Mouse (Mus musculus): ENCODE results near the gene Adcy6.

Adcy6 gene

DNA sequence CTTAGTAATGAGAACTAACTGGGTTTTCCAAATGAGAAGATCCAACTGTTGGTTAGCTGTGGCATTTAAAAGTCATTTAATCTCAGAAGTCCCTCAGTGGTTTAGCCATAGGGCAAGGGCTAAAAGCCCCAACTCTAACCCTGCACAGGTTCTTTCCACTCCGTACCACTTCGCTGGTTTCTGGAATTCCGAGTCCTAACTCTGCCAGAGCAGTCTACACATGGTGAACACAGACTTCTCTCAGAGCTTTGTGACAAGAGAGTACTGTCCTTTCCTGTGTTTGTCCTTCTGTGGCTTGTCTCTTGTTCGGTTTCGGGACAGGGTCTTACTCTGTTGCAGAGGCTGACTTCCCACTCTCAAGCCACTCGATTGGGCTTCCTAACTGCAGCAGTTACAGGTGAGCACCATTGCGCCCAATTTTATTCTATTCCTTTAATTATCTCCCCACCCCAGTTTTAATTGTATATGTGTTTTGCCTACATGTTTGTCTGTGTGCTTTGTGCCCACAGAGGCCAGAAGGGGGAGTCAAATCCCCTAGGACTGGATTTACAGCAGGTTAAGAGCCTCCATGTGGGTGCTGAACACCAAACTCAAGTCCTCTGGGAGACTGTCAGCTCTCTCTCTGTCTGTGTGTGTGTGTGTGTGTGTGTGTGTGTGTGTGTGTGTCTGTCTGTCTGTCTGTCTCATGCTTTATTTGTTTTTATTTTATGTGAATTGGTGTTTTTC, 16.8 kb upstream of the Adcy6 start:
- no peak for DNase-seq

DNA sequence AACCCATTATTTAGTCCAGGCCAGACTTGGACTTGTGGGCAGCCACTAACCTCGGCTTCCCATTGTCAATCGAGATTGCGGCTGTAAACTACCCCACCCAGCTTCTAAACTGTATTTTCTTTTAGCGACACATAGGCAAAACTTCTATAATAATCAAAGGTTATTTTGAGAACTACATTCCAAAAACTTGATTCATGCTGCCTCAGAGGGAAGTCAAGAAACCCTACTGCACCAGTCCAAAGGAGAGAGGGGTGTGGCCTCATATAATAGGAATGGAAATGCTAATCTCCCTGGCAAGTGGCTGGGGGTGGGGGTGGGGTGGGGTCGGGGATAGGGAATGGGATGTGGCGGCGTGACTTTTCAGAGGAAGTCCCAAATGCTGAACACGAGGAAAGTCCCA, 16.2 kb upstream of the Adcy6 start:
- DNase-seq, result no peak

DNA sequence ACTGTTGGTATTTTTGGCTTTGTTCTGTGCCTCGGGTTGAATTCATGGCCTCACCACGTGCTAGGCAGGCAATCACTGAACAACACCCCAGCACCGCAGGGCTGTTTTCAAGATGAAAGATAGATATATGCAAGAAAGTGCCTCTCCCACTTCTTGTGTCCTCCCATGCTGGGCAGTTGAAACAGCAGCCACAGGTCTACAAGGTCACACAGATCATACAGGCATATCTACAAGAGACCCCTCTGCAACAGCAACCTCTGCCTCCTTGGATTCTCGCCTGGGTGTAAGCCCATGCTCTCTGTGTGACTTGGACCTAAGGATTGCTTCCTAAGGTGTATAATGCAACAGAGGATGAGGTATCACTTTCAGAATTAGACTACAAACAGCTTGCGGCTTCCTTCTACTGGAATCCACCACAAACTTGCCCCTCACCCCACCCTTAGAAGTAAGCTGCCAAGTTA, 13.5 kb upstream of the Adcy6 start:
- no peak for DNase-seq

DNA sequence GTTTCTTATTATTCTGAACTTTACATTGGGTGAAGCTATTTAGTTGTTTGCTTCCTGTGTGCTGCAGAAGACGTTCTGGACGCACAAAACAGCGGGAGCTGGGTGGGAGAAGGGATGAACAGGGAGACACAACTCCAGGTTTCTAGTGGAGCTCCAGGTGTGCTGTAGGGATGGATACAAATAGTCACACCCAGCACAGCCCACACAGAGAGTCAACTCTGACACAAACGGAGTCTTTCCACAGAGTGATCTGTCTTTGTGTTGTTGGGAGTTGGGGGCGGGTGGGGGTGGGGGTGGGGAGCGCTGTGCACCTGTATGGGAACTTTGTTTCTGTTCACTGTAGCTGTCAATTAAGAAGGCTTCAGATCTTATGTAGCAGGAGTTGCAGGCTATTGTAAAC, 12.8 kb upstream of the Adcy6 start:
- no peak for DNase-seq

DNA sequence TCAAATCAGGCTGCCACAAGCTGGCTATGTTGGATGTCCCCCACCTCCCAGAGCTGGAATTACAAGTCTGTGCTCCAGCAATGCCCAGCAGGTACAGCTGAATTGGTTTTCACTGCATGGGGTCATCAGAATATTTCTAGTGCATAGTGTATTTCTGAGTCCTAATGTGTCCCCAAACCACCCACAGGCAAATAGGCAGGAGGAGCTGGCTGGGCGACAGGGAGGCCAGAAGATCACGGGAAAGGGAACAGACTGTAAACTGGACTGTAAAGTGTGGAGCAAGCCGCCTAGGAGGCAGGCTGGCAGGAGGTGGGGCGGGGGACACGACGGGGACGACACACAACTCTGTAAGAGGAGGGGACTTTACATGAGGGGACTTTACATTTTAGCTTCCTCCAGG, 12.3 kb upstream of the Adcy6 start:
- no peak for DNase-seq

DNA sequence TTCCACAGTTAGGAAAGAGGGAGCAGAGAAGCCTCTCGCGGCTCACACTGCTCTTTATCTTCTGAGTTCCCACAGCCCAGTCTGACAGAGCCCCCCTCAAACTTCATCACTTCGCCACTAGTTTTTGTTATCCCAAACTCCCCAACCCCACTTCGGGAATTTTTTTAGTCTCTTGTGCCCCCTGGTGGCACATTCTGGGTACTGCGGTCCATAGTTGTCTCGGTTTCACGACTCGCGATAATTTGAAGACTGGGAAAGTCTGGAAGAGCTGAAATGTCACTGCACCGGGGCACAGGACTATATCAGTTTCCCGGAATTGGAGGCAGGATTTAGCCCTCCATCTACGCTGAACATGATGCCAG, 7.3 kb upstream of the Adcy6 start:
- peak in 1 of 2 experiments; percentile 43 for DNase-seq

DNA sequence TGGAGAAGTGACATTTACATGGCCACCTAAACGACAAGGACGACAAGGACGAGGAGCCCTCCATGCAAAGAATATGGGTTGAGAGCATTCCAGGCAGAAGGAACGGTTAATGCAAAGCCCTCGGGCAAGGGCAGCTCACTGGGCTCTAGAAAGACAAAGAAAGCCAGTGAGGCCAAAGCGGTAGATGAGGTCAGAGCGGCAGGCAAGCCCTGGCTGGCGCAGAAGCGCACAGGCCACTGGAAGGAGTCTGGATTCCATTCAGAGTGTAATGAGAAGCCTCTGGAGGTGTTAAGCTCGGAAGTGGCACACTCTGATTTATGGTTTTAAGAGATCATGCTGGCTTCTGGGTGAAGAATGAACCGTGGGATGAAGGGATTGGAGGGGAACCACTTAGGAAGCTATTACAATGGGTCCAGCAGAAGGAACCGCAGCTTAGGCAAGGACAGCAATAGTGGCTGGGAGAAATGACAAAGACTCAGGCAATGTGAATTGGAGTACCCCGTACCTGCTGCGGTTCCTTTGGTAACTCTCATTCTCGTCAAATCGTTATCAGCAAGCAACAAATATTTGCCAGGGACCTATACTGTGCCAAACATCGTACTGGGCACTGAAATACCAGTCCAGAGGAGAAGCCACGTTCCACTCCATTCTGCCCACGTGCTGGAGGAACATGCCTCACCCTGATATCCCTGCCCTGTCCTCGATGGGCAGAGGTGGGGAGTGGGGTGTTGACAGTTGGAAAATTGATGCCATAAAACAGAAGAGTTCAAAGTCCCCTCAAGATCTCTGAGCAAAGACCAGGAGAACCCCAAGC, 6.7 kb upstream of the Adcy6 start:
- DNase-seq, result no peak

DNA sequence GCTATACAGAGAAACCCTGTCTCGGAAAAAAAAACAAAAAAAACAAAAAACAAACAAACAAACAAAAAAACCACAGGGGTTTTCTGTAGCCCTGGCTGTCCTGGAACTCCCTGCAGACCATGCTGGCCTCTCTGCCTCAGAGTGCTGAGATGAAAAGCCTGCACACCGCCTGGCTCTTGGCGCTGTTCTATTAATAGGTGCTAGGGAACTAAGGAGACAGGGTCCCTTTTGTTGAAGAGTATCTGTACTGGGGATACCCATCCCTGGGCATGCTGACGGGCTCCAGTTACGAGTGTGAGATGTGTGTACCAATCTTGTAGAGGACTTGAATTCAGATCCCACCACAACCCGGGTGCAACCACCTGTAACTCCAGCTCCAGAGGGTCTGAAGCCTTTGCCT, 5.9 kb upstream of the Adcy6 start:
- no peak for DNase-seq

DNA sequence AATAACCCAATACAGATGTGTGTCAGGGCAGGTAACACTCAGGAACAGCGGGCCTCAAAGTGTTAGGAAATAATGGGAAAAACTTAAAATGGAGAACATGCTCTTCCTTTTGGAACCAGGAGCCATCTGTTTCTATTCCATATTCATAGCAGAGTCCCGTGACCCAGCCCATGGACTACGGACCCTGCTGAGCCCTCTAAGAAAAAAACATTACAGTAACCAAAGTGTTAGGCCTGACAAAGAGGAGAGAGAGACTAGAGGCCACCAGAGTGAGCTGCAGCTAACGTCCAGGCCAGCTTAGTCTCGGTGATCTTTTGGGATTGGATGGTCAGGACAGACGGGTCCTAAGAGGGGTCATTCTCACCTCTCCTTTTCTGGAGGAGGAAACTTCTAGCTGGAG, 5.1 kb upstream of the Adcy6 start:
- DNase-seq, result no peak

DNA sequence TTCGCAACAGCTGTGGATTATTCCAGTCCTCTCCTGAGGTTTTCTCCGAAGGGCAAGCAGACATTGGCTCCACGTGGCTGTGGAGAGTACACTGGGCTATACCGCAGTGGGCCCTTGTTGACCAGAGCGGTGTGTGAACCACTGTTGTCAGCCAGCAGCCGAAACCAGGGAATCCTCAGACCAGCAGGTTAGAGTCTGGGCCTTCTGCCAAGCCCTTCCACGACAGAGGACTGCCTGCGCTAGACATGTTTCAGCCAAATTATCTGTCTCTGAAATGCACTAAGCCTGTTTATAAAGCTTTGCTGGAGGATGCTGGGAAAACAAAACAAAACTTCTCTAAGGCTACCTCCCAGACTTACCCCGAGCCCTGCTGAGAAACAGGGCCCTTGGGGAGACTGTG, 4.7 kb upstream of the Adcy6 start:
- no peak for DNase-seq

DNA sequence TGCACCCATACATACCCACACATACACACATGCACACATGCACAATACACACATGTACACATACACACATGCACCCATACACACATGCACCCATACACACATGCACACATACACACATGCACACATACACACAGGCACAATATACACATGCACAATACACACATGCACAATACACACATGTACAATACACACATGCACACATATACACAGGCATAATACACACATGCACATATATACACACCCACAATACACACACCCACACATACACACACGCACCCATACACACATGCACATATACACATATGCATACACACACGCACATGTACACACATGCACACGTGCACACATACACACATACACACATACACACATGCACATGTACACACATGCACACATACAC, 2.4 kb upstream of the Adcy6 start:
- no peak for DNase-seq

DNA sequence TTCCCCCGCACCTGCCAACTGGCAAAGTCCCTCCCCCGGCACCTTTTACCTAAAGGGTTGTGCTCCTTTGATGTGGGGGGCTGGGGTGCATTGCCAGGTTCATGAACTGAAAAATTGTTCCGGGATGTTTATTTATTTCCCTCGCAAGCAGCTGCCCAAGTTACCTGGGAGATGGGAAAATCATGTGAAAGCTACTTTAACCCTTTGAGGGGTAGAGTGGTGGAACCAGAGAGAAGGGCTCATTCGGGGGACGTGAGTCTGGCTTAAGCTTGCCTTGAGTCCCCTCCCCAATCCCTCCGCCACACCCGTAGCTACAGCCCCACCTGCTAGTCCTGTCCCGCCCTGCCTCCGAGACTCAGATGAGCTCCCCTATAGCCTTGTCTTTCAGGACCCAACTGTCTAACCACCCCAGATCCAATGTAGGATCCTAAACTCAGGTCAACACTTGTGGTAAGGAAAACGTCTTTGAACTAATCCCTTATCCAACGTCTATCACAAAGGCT, 306 bp upstream of the Adcy6 start:
- DNase-seq, result peak in 1 of 2 experiments; percentile 60

DNA sequence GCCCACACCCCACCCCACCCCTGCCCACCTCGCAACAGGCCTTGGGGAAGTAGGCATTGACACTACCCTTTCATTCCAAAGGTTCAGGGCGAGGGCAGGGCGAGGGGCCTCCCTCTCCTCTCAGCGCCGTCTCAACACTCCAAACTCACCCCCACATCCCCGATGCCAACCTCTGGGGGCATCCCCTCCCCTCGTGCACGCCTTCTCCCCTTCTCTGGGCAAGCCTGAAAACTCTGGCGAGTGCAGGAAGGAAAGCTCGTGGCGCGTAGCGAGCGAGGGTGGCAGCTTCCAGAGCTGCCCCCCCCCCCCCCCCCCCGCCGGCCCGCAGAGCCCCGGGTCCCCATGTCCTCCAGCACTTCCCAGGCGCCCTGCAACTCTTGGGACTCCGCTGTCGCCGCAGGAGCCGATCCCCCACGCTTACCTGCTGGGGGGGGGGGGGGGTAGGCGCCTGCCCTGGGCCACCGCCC, 1.1 kb downstream of the Adcy6 start:
- DNase-seq, result peak; percentile 30 to 50

DNA sequence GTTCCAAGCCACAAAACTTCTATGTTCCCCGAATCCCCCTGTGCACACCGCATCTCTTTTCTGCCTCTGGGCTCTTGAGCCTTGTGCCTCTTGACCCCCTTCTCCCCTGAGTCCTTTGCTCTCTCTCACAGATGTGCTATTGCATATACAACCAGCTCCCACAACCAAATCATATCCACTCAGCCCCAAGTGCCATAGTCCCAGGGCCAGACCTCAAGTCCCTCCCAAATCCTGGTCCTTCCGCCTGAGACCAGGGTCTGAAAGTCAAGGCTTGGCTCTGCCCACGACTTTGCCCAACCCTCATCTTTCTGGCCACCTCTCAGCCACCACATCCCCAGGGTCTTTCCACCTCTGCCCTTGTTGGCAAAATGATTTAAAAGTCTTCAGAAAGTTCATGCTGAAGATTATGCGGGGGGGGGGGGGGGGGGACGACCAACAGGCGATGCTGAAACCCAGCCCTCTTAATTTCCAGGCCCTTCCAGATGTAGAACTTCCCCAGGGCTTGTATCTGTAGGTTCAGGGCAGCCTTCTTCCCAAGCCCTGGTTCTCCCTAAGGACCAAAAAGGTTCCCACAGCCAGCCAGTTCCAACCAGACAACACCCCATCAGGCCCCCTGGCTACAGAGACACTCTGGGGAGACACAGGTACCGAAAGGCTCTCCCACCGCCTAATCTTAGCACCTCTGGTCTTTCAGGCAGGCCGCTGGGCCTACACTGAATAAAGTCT, 1.7 kb downstream of the Adcy6 start:
- no peak for DNase-seq

DNA sequence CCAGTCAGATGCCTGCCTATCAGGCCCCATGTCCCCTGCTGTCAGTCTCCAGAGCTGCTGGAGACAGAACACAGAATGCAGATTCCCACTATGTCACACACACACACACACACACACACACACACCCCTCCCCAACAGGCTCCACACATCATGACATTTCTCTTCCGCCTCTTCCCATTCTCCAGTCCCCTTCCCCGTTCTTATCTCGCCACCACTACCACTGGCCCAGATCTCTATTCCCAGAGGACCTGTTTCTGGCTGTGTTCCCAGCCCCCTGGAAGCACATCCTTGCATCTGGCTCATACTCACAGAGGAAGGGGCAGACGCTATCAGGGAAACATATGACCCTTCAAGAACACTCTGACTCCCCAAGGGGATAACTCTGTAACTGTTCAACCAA, 2.3 kb downstream of the Adcy6 start:
- no peak for DNase-seq

DNA sequence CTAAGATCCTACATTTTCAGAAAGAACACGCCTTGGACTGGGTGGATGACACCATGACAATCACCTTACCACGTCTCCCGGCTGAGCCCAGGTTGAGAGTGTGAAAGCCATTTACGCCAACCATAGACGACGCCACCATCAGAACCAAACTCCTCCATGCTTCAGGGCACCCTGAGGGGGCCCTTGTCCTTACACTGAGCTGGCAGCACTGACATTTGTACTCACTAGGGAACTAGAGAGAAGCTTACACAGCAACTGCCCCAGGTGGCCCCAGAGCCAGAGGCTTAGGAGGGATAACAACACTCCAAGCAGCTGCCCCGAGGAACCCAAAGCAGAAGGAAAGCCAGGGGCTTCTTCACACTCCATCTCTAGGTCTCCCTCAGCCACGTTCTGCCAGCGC, 3.1 kb downstream of the Adcy6 start:
- DNase-seq, result no peak

DNA sequence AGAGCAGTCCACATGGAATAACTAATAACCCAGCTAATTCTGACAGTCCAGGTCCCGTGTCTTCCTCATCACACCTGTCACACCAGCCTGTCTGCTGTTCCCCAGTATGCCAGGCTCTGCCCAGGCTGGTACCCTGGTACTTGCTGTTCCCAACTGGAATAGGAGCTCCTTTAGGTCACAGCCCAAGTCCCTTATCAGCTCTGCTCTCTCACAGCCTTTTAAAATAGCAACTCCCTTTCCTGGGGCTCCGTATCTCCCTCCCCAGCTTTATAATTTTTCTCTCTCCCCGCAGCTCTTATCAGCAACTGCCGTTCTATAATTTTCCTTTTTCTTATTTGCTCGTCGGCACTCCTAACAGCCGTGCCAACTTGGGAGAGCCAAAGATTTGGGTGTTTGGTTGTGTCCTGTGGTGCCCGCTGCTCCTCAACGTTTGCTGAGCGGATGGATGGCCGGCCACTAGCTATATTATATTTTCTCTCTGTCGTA, 3.8 kb downstream of the Adcy6 start:
- DNase-seq, result no peak

DNA sequence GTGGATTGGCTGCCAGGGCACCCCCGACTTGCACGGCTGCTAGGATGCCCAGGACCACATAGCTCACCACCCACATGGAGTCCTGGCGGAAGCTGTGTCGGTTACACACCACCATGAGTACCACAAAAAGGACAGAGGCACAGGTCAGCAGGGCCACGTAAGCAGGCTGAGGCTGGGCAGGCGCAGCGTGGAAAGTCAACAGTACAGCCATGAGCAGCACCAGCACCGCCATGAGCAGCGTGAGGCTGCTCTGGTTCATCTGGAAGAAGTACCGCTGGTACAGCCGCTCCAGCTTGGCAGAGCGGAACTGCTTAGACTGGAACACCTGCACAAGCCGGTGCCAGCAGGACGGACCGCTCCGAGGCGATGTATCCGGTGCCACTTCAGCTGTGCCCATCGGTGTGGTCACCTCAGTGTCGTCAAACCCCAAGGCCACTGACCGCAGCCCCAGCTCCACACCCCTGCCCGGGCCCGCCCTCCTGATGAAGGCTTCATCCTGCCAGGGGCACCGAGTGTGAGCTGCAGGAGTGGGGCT, 5.8 kb downstream of the Adcy6 start:
- no peak for DNase-seq

DNA sequence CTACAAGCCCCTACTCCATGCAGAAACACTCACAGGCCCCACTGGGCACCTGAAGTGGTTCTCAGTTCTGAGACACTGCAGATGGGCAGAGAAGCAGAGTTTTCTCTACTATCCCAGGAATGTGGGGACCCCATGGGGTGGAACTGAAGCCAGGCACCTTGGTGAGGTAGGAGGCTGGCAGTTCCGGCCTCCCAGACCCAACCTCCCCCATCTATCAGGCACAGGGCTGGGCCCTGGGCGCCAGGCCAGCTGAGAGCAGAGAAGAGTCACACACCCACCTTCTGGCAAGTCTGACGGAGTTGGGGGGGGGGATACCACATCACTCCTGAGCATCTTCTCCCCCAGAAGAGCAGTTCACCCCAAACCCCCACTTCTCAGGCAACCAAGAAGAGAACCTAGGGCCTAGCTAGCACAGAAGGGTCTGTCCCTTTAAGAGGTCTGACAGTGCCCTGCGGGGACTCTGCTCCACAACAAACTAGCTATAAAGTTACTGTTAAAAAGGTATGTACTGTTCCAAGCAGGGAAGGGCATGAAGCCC, 6.9 kb downstream of the Adcy6 start:
- no peak for DNase-seq

DNA sequence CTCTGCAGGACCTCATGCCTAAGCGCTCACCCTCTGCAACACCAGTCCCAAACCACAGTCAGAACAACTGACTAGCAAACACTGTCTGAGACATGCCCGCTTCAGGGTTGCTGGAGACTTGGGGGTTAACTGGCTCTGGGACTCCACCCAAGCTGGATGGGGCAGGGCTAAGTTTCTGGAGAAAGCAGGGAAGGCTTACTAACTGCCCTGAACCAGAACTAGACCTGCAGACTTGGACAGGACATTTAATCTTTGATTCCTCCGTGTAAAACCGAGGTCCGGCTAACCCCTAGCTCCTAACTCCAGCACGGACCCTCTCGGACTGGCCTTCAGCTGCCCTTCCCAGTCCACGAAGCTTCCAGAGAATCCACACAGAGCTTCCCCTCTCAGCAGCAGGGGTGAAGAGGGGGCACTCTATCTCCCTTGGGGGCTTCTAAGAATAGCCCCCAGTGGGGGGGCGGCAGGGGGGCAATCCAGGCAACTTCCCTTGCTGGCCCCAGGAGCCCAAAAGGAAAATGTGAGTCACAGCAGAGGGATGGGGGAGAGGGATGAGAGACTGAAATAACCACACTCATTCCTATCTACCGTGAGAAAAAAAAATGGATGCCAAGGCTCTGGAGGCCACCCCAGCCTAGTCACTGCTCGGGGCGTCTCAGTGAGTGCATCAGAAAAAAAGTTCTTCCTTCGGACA, 7.5 kb downstream of the Adcy6 start:
- DNase-seq, result no peak

DNA sequence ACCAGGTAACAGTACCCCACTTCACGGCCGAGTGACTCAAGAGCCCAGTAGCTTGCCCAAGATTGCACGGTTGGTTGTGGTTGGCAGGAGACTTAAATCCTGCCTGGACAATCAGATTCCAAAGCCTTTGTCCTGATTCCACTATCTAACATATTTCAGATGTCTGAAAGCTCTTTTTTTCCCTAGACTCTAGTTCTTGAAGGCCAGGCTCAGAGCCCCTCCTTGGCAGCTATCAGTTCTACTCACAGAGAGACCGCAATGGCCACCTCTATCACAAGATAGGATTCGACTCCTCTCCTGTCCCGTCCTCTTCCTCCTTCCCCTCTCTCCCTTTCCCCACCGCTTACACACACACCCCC, 8.1 kb downstream of the Adcy6 start:
- no peak for DNase-seq

DNA sequence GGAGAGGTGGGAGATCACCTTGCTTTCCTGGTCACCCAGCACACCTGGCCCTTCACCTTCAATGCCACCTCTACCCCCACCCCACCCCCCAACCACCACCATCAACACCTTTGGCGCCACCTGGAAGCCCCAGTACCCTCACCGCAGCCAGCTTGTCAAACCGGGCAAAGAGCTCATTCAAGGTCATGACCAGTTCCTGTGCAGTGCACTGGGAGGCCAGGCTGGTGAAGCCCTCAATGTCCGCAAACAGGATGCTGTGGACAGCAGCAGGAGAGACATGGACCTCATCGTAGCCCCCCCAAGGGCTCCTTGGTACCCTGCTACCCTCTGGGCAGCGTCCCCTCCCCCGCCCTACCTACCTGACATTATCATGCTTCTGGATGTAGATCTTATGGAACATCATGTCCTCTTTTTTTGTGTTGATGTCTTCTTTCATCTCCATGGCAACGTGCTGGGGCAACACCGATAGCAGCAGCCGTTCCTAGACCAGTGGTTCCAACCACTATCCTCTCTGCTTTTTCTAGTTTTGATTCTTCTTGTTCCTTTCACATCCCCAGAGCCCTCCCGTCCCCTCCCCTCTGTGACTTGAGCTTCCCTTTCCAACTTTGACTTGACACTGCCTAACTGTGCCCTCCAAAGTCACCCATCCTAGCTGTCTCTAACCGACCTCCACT, 9.7 kb downstream of the Adcy6 start:
- DNase-seq, result no peak

Data from thymus, adult 18-20 months (tissue).